Mouse (Mus musculus) adrenal gland, postnatal 25 days (tissue): ENCODE results near the gene Mtg2. TPM values are rescaled to one million over a fixed set of nuclear protein-coding genes. Genes with fewer than 3 reads are reported as not detected.
A peak's percentile ranks its signal among the peaks of the same experiment; 100 is the strongest.

Experiments
- DNase-seq: peaks from one replicate; pipeline ENCODE4 v3.0.0; 2021; ENCODE audit warnings: mixed read lengths
- total RNA-seq: library from RNA; stranded (reverse); gene quantifications from 2 replicates; pipeline ENCODE4 v1.2.3, GENCODE M21; 2021

The Mtg2 gene
- total RNA-seq, 1 experiment from 2014 or later: 21.4 TPM

GRCm38 (mm10) chr2:180051986-180052733, 18.2 kb upstream of the Mtg2 start:
- no peak for DNase-seq

GRCm38 (mm10) chr2:180053001-180053400, 17.4 kb upstream of the Mtg2 start:
- DNase-seq: no peak

GRCm38 (mm10) chr2:180063338-180064131, 6.9 kb upstream of the Mtg2 start:
- no peak for DNase-seq

- DNase-seq: no peak
Observed at GRCm38 (mm10) chr2:180069770-180070480, 463 bp upstream of the Mtg2 start.

GRCm38 (mm10) chr2:180071671-180072070, 1.3 kb downstream of the Mtg2 start:
- DNase-seq: no peak

GRCm38 (mm10) chr2:180072886-180073285, 2.5 kb downstream of the Mtg2 start:
- DNase-seq: no peak

GRCm38 (mm10) chr2:180077622-180078021, 7.2 kb downstream of the Mtg2 start:
- DNase-seq: no peak

- DNase-seq: no peak
Observed at GRCm38 (mm10) chr2:180080680-180081079, 10.3 kb downstream of the Mtg2 start.

- no peak for DNase-seq
Observed at GRCm38 (mm10) chr2:180083063-180083462, 12.7 kb downstream of the Mtg2 start.

- DNase-seq: no peak
Observed at GRCm38 (mm10) chr2:180084565-180084964, 14.2 kb downstream of the Mtg2 start.

GRCm38 (mm10) chr2:180085926-180086636, 15.7 kb downstream of the Mtg2 start:
- no peak for DNase-seq

GRCm38 (mm10) chr2:180086637-180087027, 16.2 kb downstream of the Mtg2 start:
- DNase-seq: no peak

- no peak for DNase-seq
Observed at GRCm38 (mm10) chr2:180087472-180087871, 17.1 kb downstream of the Mtg2 start.

GRCm38 (mm10) chr2:180090285-180090684, 19.9 kb downstream of the Mtg2 start:
- DNase-seq: no peak

- no peak for DNase-seq
Observed at GRCm38 (mm10) chr2:180095711-180096110, 25.3 kb downstream of the Mtg2 start.

GRCm38 (mm10) chr2:180097585-180097984, 27.2 kb downstream of the Mtg2 start:
- DNase-seq: no peak

GRCm38 (mm10) chr2:180098167-180098566, 27.8 kb downstream of the Mtg2 start:
- DNase-seq: no peak

GRCm38 (mm10) chr2:180099529-180099928, 29.1 kb downstream of the Mtg2 start:
- no peak for DNase-seq

- DNase-seq: no peak
Observed at GRCm38 (mm10) chr2:180103151-180103977, 33.0 kb downstream of the Mtg2 start.

GRCm38 (mm10) chr2:180103978-180104658, 33.7 kb downstream of the Mtg2 start, which contains the start of gene Hrh3:
Gene Hrh3 (minus strand): TSS chr2:180104488.
- peak; percentile 92 for DNase-seq
